Mouse (Mus musculus): ENCODE results near the gene Elof1. TPM values are rescaled to one million over a fixed set of nuclear protein-coding genes. Genes with fewer than 3 reads are reported as not detected.

The Elof1 gene
- polyA plus RNA-seq, 1 experiment, result 70.2 TPM

DNA sequence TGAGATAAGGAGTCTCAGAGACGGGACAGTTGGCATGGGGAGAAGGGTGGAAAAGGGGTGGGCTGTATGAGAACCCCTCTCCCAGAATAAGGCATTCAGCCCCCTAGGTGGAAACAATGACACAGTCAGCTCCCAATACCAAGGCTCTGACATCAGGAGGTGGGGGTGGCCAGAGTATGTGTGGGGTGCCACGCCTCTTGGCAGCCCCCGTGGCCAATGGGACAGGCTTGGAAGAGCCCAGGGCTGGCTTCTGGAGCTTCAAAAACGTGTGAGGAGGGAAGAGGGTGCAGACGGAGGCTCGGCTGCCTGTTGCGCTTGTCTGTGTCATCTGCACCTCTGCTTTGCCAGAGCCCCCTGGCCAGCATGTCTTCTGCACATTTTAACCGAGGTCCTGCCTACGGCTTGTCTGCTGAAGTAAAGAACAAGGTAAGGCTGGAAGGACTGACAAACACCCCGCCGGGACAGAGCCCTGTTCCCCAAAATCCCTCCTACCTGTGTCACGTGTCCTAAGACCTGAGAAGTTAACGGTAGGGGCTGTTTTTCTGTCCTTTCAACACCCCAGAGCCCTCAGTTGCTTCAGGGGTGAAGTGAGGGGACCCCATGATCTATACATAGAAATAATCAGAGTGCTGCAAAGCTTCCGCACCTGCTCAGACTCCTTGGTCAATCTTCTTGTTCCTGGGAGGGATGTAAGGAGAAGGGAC lies 17.8 kb downstream of the Elof1 start, which contains the start of gene Cnn1:
Gene Cnn1 (plus strand): TSS at position 224 of the 704 bp plus-strand sequence.
- H3K36me3 ChIP-seq (ENCODE audit: control insufficient read depth, insufficient read depth, low read length), result no peaks in the 10 kb centered on the region
- H3K27ac ChIP-seq (ENCODE audit: insufficient read depth, low read length), result no peak within 1 kb of the TSS
- peaks cover 4% of the 10 kb centered on the region; the same call in 1 of the 2 replicates for H3K4me1 ChIP-seq (ENCODE audit: control insufficient read depth, insufficient read depth, insufficient read length)
- no peak for TF ChIP-seq POLR2A (IDR thresholded peaks at IDR 0.05; ENCODE audit: low read depth, low read length)
- TF ChIP-seq CTCF (IDR thresholded peaks at IDR 0.05; ENCODE audit: extremely low read depth, insufficient read depth, insufficient read length, insufficient replicate concordance), result no peak
- DNase-seq (ENCODE audit: low read depth in 1 of 2, low spot score in 2 of 2), result no peak
- H3K27me3 ChIP-seq (ENCODE audit: control insufficient read depth, insufficient read depth, low read length), result peaks cover 11% of the 10 kb centered on the region
- H3K4me3 ChIP-seq (ENCODE audit: extremely low read depth, insufficient read depth, insufficient read length), result no peak within 1 kb of the TSS
- WGBS, result 24% methylated on average over 14 of the region's 14 CpGs

DNA sequence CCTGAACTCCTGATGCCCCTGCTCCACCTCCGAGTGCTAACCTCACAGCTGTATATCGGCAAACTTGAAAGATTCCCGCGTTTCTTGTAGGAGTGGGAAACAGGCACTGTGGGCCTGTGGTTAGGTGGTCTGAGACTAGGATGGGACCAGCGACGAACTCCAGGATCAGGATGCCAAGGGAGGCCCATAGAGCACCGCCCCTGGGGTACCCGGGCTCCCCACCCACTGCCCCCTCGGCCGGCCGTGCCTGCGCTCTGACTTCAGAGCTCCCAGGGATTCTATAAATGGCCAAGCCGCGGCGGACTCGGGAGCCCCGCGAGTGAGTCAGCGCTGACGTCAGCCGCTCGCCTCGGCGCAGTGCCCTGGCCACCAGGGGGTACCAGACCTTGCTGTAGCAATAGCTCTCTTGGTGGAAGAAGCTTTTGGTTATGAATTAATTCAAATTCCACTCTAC lies 21.1 kb downstream of the Elof1 start:
- Histone ChIP-seq H3K4me3 (ENCODE audit: extremely low read depth, insufficient read depth, insufficient read length) (peak overlapping the region; percentile 49), H3K4me1 (ENCODE audit: control insufficient read depth, insufficient read depth, insufficient read length) (peaks cover 4% of the 10 kb centered on the region; the same call in 1 of the 2 replicates), H3K36me3 (ENCODE audit: control insufficient read depth, insufficient read depth, low read length) (no peaks in the 10 kb centered on the region), H3K27me3 (ENCODE audit: control insufficient read depth, insufficient read depth, low read length) (peaks cover 11% of the 10 kb centered on the region), H3K27ac (ENCODE audit: insufficient read depth, low read length) (no peak overlapping the region)
- WGBS, result 2% methylated on average over 24 of the region's 24 CpGs
- TF ChIP-seq CTCF (IDR thresholded peaks at IDR 0.05; ENCODE audit: extremely low read depth, insufficient read depth, insufficient read length, insufficient replicate concordance) (peak; percentile 81), POLR2A (IDR thresholded peaks at IDR 0.05; ENCODE audit: low read depth, low read length) (no peak)
- peak; percentile 63 to 86 for DNase-seq (ENCODE audit: low read depth in 1 of 2, low spot score in 2 of 2)

DNA sequence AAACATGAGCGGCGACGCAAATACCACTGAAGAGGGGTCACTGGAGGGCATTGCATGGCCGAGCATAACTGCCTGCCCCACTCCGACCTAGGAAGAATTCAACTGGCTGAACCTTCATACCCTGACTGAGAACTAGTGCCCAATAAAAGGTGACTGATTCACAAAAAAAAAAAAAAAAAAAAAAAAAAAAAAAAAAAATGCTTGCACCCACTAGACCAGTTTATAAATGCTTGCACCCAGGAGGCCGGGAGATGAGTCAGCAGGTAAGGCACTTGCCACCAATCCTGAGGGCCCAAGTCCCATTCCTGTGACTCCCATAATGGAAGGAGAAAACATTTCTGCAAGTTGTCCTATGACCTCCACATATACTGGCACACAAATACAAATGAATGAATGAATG lies 24.2 kb downstream of the Elof1 start:
- 0 out of 2 replicates have a peak, but pooled peaks cover 2% of the 10 kb centered on the region for H3K27me3 ChIP-seq (ENCODE audit: control insufficient read depth, insufficient read depth, low read length)
- H3K4me1 ChIP-seq (ENCODE audit: control insufficient read depth, insufficient read depth, insufficient read length), result peaks cover 4% of the 10 kb centered on the region; the same call in 1 of the 2 replicates
- no peaks in the 10 kb centered on the region for H3K36me3 ChIP-seq (ENCODE audit: control insufficient read depth, insufficient read depth, low read length)
- H3K4me3 ChIP-seq (ENCODE audit: extremely low read depth, insufficient read depth, insufficient read length), result no peak overlapping the region
- no peak overlapping the region for H3K27ac ChIP-seq (ENCODE audit: insufficient read depth, low read length)
- 89% methylated on average over 6 of the region's 6 CpGs for WGBS
- DNase-seq (ENCODE audit: low read depth in 1 of 2, low spot score in 2 of 2), result no peak
- TF ChIP-seq CTCF (IDR thresholded peaks at IDR 0.05; ENCODE audit: extremely low read depth, insufficient read depth, insufficient read length, insufficient replicate concordance) (no peak), POLR2A (IDR thresholded peaks at IDR 0.05; ENCODE audit: low read depth, low read length) (no peak)

DNA sequence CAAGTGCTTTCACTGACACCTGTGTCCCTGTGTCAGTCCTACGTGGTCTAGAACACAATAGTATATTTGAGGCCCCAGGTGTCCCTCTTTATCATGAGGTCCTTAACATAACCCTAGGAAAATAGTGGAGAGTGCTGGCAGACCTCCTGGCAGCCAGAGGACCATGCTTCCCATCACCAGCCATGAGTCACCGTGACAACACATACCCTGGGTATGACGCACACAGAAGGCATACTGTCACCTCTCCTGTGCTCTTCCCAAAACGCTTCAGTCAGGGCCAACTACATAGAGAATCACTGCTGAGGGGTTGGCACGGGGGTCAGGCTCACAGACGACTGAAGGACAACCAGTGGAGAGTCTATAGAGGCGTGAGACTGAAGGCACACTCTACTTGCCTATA lies 27.0 kb downstream of the Elof1 start:
- no peak overlapping the region for H3K27ac ChIP-seq (ENCODE audit: insufficient read depth, low read length)
- H3K4me1 ChIP-seq (ENCODE audit: control insufficient read depth, insufficient read depth, insufficient read length), result peaks cover 4% of the 10 kb centered on the region; the same call in 1 of the 2 replicates
- H3K4me3 ChIP-seq (ENCODE audit: extremely low read depth, insufficient read depth, insufficient read length), result no peak overlapping the region
- 89% methylated on average over 7 of the region's 7 CpGs for WGBS
- DNase-seq (ENCODE audit: low read depth in 1 of 2, low spot score in 2 of 2), result no peak
- H3K36me3 ChIP-seq (ENCODE audit: control insufficient read depth, insufficient read depth, low read length), result no peaks in the 10 kb centered on the region
- TF ChIP-seq CTCF (IDR thresholded peaks at IDR 0.05; ENCODE audit: extremely low read depth, insufficient read depth, insufficient read length, insufficient replicate concordance) (no peak), POLR2A (IDR thresholded peaks at IDR 0.05; ENCODE audit: low read depth, low read length) (no peak)
- no peaks in the 10 kb centered on the region for H3K27me3 ChIP-seq (ENCODE audit: control insufficient read depth, insufficient read depth, low read length)

DNA sequence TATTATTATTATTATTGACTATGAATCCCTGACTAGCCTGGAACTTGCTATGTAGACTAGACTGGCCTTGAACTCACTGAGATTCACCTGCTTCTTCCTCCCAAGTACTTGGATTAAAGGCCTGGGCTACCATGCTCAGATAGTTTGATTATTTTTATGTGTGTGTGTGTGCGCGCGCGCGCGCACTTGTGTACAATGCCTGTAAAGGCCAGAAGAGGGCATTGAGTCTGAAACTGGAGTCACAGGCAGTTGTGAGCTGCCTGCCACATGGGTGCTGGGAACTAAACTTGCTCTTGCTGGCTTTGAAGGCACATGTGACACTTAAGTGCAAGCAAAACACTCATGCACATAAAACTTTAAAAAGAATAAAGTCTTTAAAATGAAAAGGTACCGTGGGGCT lies 27.7 kb downstream of the Elof1 start:
- H3K4me1 ChIP-seq (ENCODE audit: control insufficient read depth, insufficient read depth, insufficient read length), result peaks cover 4% of the 10 kb centered on the region; the same call in 1 of the 2 replicates
- H3K27ac ChIP-seq (ENCODE audit: insufficient read depth, low read length), result no peak overlapping the region
- DNase-seq (ENCODE audit: low read depth in 1 of 2, low spot score in 2 of 2), result no peak
- H3K27me3 ChIP-seq (ENCODE audit: control insufficient read depth, insufficient read depth, low read length), result no peaks in the 10 kb centered on the region
- 97% methylated on average over 7 of the region's 7 CpGs for WGBS
- no peak overlapping the region for H3K4me3 ChIP-seq (ENCODE audit: extremely low read depth, insufficient read depth, insufficient read length)
- TF ChIP-seq CTCF (IDR thresholded peaks at IDR 0.05; ENCODE audit: extremely low read depth, insufficient read depth, insufficient read length, insufficient replicate concordance), result no peak
- TF ChIP-seq POLR2A (IDR thresholded peaks at IDR 0.05; ENCODE audit: low read depth, low read length), result no peak
- no peaks in the 10 kb centered on the region for H3K36me3 ChIP-seq (ENCODE audit: control insufficient read depth, insufficient read depth, low read length)

DNA sequence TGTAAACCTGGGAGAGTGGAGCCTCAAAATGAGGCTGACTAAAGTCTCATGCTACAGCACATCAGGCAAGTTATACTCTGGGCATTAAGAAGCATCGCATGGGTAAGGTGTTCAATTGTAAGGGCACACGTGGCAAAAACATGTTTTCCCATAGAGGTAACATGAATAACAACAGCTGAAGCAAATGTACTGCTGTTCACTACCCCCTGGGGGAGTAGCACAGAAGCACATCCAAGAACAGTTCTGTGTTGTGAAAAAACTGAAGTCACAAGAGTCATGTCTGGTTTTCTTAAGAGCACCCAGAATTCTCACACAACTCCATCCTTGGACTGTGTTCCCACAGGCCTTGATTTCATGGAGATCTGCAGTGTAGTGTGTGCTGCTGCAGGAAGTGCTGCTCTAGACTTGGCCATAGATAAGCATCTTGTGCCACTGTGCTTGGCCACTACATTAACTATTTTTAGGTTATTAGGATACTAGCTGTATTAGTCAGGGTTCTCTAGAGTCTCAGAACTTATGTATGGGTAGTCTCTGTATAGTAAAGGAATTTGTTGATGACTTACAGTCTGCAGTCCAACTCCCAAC lies 29.8 kb downstream of the Elof1 start:
- no peak for DNase-seq (ENCODE audit: low read depth in 1 of 2, low spot score in 2 of 2)
- Histone ChIP-seq H3K27ac (ENCODE audit: insufficient read depth, low read length) (no peak overlapping the region), H3K36me3 (ENCODE audit: control insufficient read depth, insufficient read depth, low read length) (no peaks in the 10 kb centered on the region), H3K27me3 (ENCODE audit: control insufficient read depth, insufficient read depth, low read length) (no peaks in the 10 kb centered on the region), H3K4me3 (ENCODE audit: extremely low read depth, insufficient read depth, insufficient read length) (no peak overlapping the region), H3K4me1 (ENCODE audit: control insufficient read depth, insufficient read depth, insufficient read length) (peaks cover 4% of the 10 kb centered on the region; the same call in 1 of the 2 replicates)
- WGBS, result 85% methylated on average over 2 of the region's 2 CpGs
- TF ChIP-seq CTCF (IDR thresholded peaks at IDR 0.05; ENCODE audit: extremely low read depth, insufficient read depth, insufficient read length, insufficient replicate concordance), result no peak
- no peak for TF ChIP-seq POLR2A (IDR thresholded peaks at IDR 0.05; ENCODE audit: low read depth, low read length)

Measured in spleen, adult 2 months (tissue).